20 mouse cellular contexts compared by ENCODE assay signal in the genomic region with DNA sequence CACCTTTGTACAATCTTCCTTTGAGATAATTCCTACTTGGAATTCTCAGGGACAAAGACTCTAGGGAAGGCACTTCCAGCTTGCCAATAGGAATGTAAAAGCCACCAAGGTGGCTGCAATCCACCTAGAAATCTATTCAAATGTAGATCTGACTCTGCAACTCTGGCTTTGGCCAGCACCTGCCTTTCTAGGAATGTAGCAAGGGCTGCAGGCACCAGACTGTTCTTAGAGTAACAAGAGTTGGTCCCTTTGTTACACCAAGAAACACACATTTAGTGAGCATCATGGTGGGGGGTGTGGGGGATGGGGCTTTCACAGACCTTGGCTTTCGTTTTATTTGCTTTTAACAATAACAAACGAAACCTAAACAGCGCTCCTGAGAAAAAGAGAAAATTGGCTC.
DNase-seq lines count a peak whose midpoint lies in the region; ATAC-seq and TF ChIP-seq lines count a peak whose summit lies in the region.
"Had no signal": no experiment of that assay in that cellular context is flagged by ENCODE, and none has a peak within 500 bp of the region (broad histone marks: within the 10 kb centered on the region; RNA-seq: fewer than 3 reads in every experiment).

No protein-coding gene starts in this region.

- H3K9me3 ChIP-seq in heart, embryonic 10.5 days = no peaks in the 10 kb centered on the region
- H3K9me3 ChIP-seq in stomach, postnatal 0 days (ENCODE audit: control insufficient read depth, low read length) = no peaks in the 10 kb centered on the region
- H3K9me3 ChIP-seq in lung, postnatal 0 days (ENCODE audit: low read length) = no peaks in the 10 kb centered on the region
- H3K9me3 ChIP-seq: embryonic facial prominence, embryonic 12.5 days; forebrain, embryonic 15.5 days; hindbrain, embryonic 12.5 days had no signal

- no peaks in the 10 kb centered on the region for H3K27me3 ChIP-seq in heart, embryonic 10.5 days (ENCODE audit: insufficient read depth, poor library complexity, severe bottlenecking)
- no peaks in the 10 kb centered on the region for H3K27me3 ChIP-seq in stomach, postnatal 0 days (ENCODE audit: control insufficient read depth, insufficient read depth, low read length)
- H3K27me3 ChIP-seq in lung, postnatal 0 days (replicated peaks; ENCODE audit: insufficient read depth, low read length) = no peaks in the 10 kb centered on the region
- H3K27me3 ChIP-seq: embryonic facial prominence, embryonic 12.5 days; forebrain, embryonic 15.5 days; heart, embryonic 12.5 days; hindbrain, embryonic 12.5 days had no signal

- 81% methylated on average over 3 of the region's 3 CpGs for WGBS in heart, embryonic 10.5 days
- 62% methylated on average over 3 of the region's 3 CpGs for WGBS in stomach, postnatal 0 days
- 71% methylated on average over 3 of the region's 3 CpGs for WGBS in lung, postnatal 0 days

- no peak for TF ChIP-seq EP300 in stomach, postnatal 0 days (optimal IDR thresholded peaks at IDR 0.05)
- no peak for TF ChIP-seq EP300 in lung, postnatal 0 days (IDR thresholded peaks at IDR 0.05)

- no peak overlapping the region for H3K4me2 ChIP-seq in stomach, postnatal 0 days (replicated peaks; ENCODE audit: low read depth)
- H3K4me2 ChIP-seq in lung, postnatal 0 days (replicated peaks; ENCODE audit: low read depth, low read length) = no peak overlapping the region
- H3K4me2 ChIP-seq: embryonic facial prominence, embryonic 12.5 days; forebrain, embryonic 15.5 days; heart, embryonic 12.5 days; hindbrain, embryonic 12.5 days had no signal

- no peak for ATAC-seq in stomach, postnatal 0 days (ENCODE audit: low FRiP score, low TSS enrichment)
- no peak for ATAC-seq in lung, postnatal 0 days
- ATAC-seq: forebrain, embryonic 15.5 days; Patski had no signal

- no peaks in the 10 kb centered on the region for H3K4me1 ChIP-seq in heart, embryonic 10.5 days
- no peaks in the 10 kb centered on the region for H3K4me1 ChIP-seq in stomach, postnatal 0 days (replicated peaks; ENCODE audit: control insufficient read depth, insufficient read depth)
- H3K4me1 ChIP-seq in lung, postnatal 0 days (ENCODE audit: insufficient read depth, low read depth, low read length) = no peaks in the 10 kb centered on the region
- H3K4me1 ChIP-seq: embryonic facial prominence, embryonic 12.5 days; heart, embryonic 12.5 days; hindbrain, embryonic 12.5 days had no signal

- no peak for TF ChIP-seq CTCF in stomach, postnatal 0 days (IDR thresholded peaks at IDR 0.05; ENCODE audit: low read depth)
- TF ChIP-seq CTCF in lung, postnatal 0 days (IDR thresholded peaks at IDR 0.05) = no peak

- no peak overlapping the region for H3K27ac ChIP-seq in heart, embryonic 10.5 days
- H3K27ac ChIP-seq in stomach, postnatal 0 days (replicated peaks) = no peak overlapping the region
- H3K27ac ChIP-seq in lung, postnatal 0 days (ENCODE audit: low read length) = no peak overlapping the region
- H3K27ac ChIP-seq: embryonic facial prominence, embryonic 12.5 days; forebrain, embryonic 15.5 days; hindbrain, embryonic 12.5 days had no signal

- DNase-seq in heart, embryonic 10.5 days (ENCODE audit: low spot score) = peak; percentile 16
- no peak for DNase-seq in heart, adult 8-10 months (ENCODE audit: low spot score)
- DNase-seq in ES-CJ7 (ENCODE audit: low read depth, low spot score) = peak; percentile 9
- peak; percentile 7 for DNase-seq in neural tube, embryonic 10.5 days (ENCODE audit: extremely low spot score, low spot score)
- DNase-seq in stomach, postnatal 0 days (ENCODE audit: low spot score) = peak; percentile 3
- no peak for DNase-seq in lung, postnatal 0 days (ENCODE audit: low spot score)
- no peak for DNase-seq in right cerebral cortex, postnatal 36 days (ENCODE audit: low spot score in 2 of 2)
- DNase-seq: adrenal gland, postnatal 10 days; cerebellum, adult 11 months; cerebellum, adult 8-10 months; cerebellum, postnatal 14 days; embryo, embryonic 11 days; gastrocnemius, postnatal 36 days; heart, adult 18-20 months; heart, postnatal 36 days had no signal

- no peaks in the 10 kb centered on the region for H3K36me3 ChIP-seq in heart, embryonic 10.5 days
- no peaks in the 10 kb centered on the region for H3K36me3 ChIP-seq in stomach, postnatal 0 days (ENCODE audit: control insufficient read depth, insufficient read depth, low read length)
- no peaks in the 10 kb centered on the region for H3K36me3 ChIP-seq in lung, postnatal 0 days (ENCODE audit: insufficient read depth, low read length)
- H3K36me3 ChIP-seq: embryonic facial prominence, embryonic 12.5 days; forebrain, embryonic 15.5 days; heart, embryonic 12.5 days; hindbrain, embryonic 12.5 days had no signal

- no peak overlapping the region for H3K4me3 ChIP-seq in heart, embryonic 10.5 days
- no peak overlapping the region for H3K4me3 ChIP-seq in stomach, postnatal 0 days (ENCODE audit: low read depth, low read length)
- H3K4me3 ChIP-seq in lung, postnatal 0 days (ENCODE audit: low read depth, low read length) = no peak overlapping the region
- H3K4me3 ChIP-seq: embryonic facial prominence, embryonic 12.5 days; forebrain, embryonic 15.5 days; heart, embryonic 12.5 days; hindbrain, embryonic 12.5 days had no signal

- H3K9ac ChIP-seq in stomach, postnatal 0 days (ENCODE audit: low read length) = no peak overlapping the region
- H3K9ac ChIP-seq in lung, postnatal 0 days (replicated peaks; ENCODE audit: low read depth) = no peak overlapping the region
- H3K9ac ChIP-seq: embryonic facial prominence, embryonic 12.5 days; forebrain, embryonic 15.5 days; heart, embryonic 12.5 days; hindbrain, embryonic 12.5 days had no signal

Comparison
In these comparisons a context has a peak if more than half of its experiments do, and no peak if none do; other contexts are left out.
1. DNase-seq: peak in heart, embryonic 10.5 days (single experiment), ES-CJ7 (single experiment), neural tube, embryonic 10.5 days (single experiment) and stomach, postnatal 0 days (single experiment); none in heart, adult 8-10 months (single experiment), lung, postnatal 0 days (single experiment) and right cerebral cortex, postnatal 36 days (0 of 2).